Mouse (Mus musculus) bone marrow, adult 2 months (tissue): ENCODE results near the gene Hoxa2.

Source experiments
- CTCF ChIP-seq: fragments of 200-500 bp; IDR thresholded peaks from 2 replicates; pipeline ENCODE4 v1.5.1; 2011; ENCODE audit warnings: low read length, control low read depth; ENCODE audit not compliant: control insufficient read depth, insufficient read depth
- POLR2A ChIP-seq: fragments of 200-500 bp; IDR thresholded peaks from 2 replicates; pipeline ENCODE4 v1.6.1; 2011; ENCODE audit warnings: low read depth, mild to moderate bottlenecking, control low read depth, low read length, borderline replicate concordance; ENCODE audit not compliant: control insufficient read depth

GRCm38 (mm10) chr6:52167176-52167575, 2.5 kb upstream of the Hoxa2 start:
- TF ChIP-seq CTCF (no peak), POLR2A (no peak)
